Mouse (Mus musculus) thymus, postnatal 10 days (tissue): ENCODE measurements around the gene Haghl.

Source experiments
- DNase-seq, 2 experiments: peaks; one replicate each; pipeline ENCODE4 v3.0.0; 2021; ENCODE audit warnings: low spot score in 2 of 2

The Haghl gene

GRCm38 (mm10) chr17:25785281-25785745 is at the start of gene Haghl:
Gene Haghl (minus strand): TSS chr17:25785673.
- DNase-seq, result peak; percentile 86 to 96

DNA sequence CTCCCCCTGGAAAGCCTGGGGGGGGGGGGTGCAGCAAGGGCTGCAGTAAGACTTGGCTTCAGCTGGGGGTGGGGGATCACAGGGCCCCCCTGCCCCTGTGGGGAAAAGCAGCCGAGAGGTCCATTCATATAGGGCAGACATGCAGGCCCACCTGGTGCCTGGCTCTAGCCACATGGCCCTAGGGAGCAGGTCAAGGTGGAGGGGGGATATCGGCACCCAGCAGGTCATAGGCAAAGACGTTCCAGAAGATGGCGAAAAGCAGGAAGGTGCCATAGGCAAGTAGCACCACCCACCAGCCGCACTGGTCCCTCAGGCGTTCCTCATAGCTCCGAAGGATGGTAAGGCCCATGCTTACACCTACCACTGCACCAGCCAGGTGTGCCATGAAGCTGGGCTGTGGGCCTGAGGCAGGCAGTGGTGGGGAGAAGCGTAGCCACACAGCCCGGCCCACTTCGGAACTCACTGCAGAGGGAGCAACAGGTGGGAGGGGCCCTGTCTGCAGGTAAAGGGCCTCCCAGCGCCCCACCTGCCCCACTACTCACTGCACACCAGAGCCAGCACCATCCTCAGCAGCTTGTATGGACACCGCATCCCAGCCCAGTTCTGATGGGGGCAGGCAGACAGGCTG is 49.2 kb upstream of the Haghl start:
- DNase-seq, result no peak

DNA sequence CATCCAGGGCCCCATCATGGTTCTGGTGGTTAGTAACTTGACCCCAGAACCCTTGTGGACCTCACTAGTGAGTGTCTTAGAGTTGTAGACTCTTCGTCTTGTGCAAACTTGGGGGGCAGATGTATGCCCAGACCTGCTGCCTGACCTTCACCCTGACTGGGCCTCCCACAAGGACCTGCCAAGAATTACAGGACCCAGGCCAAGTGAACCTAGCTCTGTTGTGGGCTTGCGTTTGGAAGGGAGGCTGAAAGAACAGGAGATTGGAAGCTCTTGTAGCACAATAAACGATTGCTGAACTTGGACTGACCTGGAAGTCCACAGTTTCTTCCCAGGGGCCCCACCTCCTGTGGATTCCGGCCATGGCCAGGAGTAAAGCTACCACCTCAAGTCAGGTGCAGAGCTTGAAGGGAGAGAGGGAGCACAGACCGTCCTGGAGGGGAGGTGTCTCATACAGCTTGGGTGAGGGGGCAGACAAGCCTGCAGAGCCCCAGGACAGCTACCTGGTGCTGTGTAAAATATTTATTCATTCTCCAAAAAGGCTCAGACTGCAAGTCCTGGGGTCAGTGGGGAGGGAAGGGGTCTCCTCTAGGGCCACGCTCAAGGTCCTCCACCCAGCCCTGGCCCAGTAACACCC is 48.6 kb upstream of the Haghl start:
- DNase-seq, result no peak

DNA sequence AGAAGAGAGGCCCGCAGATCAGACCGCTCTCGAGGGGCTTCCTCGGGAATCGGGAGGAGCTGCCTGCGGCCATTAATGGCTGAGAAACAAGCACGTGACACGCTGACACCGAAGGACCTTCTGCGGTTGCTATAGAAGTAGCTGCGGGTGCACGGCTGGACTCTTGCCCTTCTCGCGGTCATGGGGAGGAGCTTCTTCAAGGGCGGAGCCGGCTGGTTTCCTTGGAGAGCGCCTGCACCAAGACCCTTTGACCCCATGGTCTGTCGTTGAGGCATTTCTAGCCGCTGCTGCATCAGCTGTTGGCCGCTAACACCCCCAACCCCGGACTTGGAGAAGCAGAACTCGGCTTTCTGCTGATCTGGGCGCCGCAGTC is 47.8 kb upstream of the Haghl start, which contains the start of gene Stub1:
Stub1 (minus strand) TSS at position 114 of the 373 bp plus-strand sequence.
- DNase-seq, result peak in 1 of 2 experiments; percentile 44

GRCm38 (mm10) chr17:25832436-25833290 is 47.2 kb upstream of the Haghl start:
- DNase-seq, result peak; percentile 94 to 97

- no peak for DNase-seq
Observed at GRCm38 (mm10) chr17:25831451-25832281, 46.2 kb upstream of the Haghl start.

GRCm38 (mm10) chr17:25830806-25831431 is 45.4 kb upstream of the Haghl start:
- DNase-seq, result no peak

GRCm38 (mm10) chr17:25830200-25830753 is 44.8 kb upstream of the Haghl start:
- DNase-seq, result no peak

GRCm38 (mm10) chr17:25829558-25830017 is 44.1 kb upstream of the Haghl start:
- no peak for DNase-seq

GRCm38 (mm10) chr17:25828712-25829557 is 43.5 kb upstream of the Haghl start, which contains the start of gene Jmjd8:
Gene Jmjd8 (plus strand): TSS chr17:25828867.
- DNase-seq, result peak; percentile 66 to 68

GRCm38 (mm10) chr17:25828223-25828594 is 42.7 kb upstream of the Haghl start:
- no peak for DNase-seq

- DNase-seq, result no peak
Observed at GRCm38 (mm10) chr17:25827546-25828222, 42.2 kb upstream of the Haghl start.

- no peak for DNase-seq
Observed at GRCm38 (mm10) chr17:25827011-25827410, 41.5 kb upstream of the Haghl start.

- no peak for DNase-seq
Observed at GRCm38 (mm10) chr17:25825984-25826570, 40.6 kb upstream of the Haghl start.

DNA sequence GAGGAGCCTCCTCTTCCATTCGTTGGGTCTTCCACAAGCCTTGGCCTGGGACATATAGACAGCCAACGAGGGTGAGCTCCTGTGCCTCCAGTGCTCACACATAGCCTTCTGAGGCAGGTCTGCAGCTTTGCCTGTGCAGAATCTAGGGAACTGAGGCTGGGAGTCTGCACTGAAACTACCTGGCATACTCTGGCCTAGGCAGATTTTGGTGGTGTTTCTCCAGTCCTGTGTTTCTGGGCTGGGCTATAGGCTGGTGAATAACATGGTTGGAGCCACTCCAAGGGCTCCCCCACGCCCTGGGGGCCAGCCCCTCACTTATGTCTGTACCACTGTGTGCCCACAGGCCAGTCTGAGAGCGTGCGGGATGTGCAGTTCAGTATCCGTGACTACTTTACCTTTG is 39.8 kb upstream of the Haghl start:
- DNase-seq, result no peak

- no peak for DNase-seq
Observed at GRCm38 (mm10) chr17:25824362-25825142, 39.1 kb upstream of the Haghl start.

GRCm38 (mm10) chr17:25823452-25823851 is 38.0 kb upstream of the Haghl start, which contains the start of gene Wdr24:
Gene Wdr24 (plus strand): TSS chr17:25823627.
- peak; percentile 62 to 82 for DNase-seq
